Mouse (Mus musculus): ENCODE data around the gene Ergic2.

- TF ChIP-seq CTCF (IDR thresholded peaks at IDR 0.05; ENCODE audit: extremely low read depth, insufficient read length, insufficient replicate concordance, low read depth, low read length) (no peak), POLR2A (IDR thresholded peaks at IDR 0.05; ENCODE audit: low read depth, low read length) (no peak)
Measured at GRCm38 (mm10) chr6:148207522-148207921, 4.7 kb downstream of the Ergic2 start.

Measured in small intestine, adult 2 months (tissue).